Mouse (Mus musculus) neural tube, postnatal 0 days (tissue): Measurements from ENCODE around the gene Plekha7. TPM values are rescaled to one million over a fixed set of nuclear protein-coding genes. Genes with fewer than 3 reads are reported as not detected.

ENCODE experiments used
- polyA plus RNA-seq: library from polyadenylated mRNA; unstranded; fragments of >200 nt; fragmentation: Nextera tagmentation; extraction: Ambion mirVana; gene quantifications from 2 replicates; pipeline ENCODE4 v1.2.1, GENCODE M21; 2015

The Plekha7 gene
- 7.0 and 8.7 TPM in 2 replicates for polyA plus RNA-seq

DNA sequence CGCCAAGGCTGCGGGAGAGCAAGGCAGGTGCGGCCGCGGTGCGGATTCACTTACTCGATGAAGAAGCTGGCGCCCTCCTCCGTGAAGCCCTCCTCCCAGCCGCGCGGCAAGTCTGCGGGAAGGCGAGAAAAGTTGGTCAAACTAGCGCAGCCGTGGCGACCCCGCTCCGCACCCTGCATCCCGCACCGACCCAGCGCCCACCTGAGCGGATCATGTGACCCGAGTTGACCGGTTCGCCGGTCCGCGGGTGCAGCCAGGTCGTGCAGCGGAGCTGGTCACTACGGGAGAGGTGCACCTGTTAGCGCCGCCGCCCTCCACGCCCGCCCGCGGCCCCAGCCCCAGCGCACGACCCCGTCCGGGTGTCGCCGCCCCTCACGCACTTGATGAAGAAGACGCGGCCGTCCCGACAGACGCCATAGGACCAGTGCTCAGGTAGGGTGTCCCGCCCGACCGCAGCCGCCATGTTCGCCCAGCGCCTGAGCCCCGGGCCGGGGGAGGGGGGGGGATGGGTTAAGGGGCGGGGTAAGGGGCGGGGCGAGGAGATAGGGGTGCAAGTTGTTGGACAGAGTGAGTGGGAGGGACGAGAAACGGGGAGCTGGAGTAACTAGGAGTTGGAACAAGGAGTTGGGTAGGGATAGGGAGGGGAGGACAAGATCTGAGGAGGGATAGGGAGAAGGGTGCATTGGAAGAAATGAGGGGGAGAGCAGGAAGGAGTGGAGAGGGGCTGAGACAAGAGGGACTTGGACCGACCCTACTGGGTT, at the start of gene Plekha7:
Gene Plekha7 (minus strand): TSS at position 506 of the 761 bp plus-strand sequence.

DNA sequence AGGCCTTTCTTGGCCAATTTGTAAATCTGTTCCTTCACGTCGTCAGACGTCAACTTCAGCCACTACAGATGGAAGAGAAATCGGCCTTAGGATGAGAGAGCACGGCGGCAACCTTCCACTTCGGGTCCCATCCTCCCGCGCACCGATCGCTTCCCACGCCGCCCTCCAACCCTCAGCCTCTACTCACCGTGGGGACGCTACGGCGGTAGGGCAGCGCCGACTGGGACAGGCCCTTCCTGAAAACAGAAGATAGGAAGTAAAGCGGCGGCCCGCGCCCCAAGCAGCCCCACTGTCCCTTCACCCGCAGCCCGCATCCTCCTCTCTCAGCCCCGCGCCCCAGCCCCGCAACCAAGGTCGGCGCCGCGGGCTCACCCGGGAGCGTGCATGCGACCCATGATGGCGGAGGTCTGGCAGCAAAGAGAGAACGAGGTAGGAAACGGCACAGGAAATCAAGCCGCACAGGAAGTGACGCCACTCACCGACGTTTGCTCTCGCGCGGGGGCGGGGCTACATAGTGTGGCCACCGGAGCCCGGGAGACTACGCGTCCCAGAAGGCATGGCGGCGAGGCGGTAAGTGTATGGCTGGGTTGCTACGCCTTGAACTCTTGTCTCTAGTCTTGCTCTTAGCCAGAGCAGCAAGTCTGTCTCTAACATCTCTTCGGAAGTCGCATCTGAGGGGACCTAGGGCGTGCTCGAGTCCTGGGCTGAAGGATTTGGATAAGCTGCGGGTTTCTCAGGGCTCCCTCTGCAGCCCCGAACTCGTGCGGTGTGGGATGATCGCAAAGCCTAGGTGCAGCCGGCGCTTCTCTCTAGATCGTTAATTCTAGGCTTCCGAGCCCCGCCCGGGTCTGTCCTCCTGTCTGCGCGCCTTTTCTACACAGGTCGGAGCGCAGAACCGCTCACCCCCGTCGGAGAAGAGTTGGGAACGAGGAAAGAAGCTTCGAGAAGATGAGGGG, 25.8 kb upstream of the Plekha7 start, which contains the start of gene Rps13:
Gene Rps13 (minus strand): TSS at position 483 of the 956 bp plus-strand sequence.

GRCm38 (mm10) chr7:116084366-116084765, 223.8 kb downstream of the Plekha7 start, which contains the start of gene Gm4353:
TSS of gene Gm4353 (minus strand) at chr7:116084635.

Other genes starting within 250 kb of the Plekha7 start
- 0.90 and 1.1 TPM in 2 replicates for gene Gm4353, start 223.7 kb downstream of the Plekha7 start, polyA plus RNA-seq
- 514 and 522 TPM in 2 replicates for gene Rps13, start 25.8 kb upstream of the Plekha7 start, polyA plus RNA-seq
- 10.4 and 10.6 TPM in 2 replicates for gene Pik3c2a, start 135.1 kb upstream of the Plekha7 start, polyA plus RNA-seq
- gene Nucb2, start 196.0 kb upstream of the Plekha7 start, polyA plus RNA-seq: 34.4 and 38.3 TPM in 2 replicates